Mouse (Mus musculus): ENCODE data around the gene Bend6.

DNA sequence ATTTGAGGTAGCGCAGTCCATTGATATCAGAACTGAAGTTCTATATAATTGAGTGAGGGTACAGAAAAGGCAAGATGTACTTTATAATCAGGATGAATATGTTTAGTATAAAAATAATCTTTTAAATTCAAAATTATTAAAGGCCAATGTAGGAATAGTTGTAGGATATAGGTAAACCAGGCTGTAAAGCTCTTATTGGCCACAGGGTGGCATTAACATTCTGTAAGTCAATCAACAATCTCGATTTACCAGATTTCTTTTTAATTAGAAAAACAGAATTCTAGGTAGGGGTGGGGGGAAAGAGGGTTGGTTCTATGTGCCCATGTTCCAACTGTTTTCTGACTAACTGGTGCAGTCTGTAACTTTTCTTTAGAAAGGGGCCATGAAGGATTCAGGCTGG is 60.8 kb downstream of the Bend6 start:
- TF ChIP-seq CTCF (IDR thresholded peaks at IDR 0.05; ENCODE audit: borderline replicate concordance, insufficient read depth, low read length) = no peak
- TF ChIP-seq POLR2A (IDR thresholded peaks at IDR 0.05; ENCODE audit: low read depth, low read length) = no peak

Measured in embryonic fibroblast, embryonic 13.5 days (primary cell).